Mouse (Mus musculus): ENCODE data around the gene Syne3.

Syne3 gene

DNA sequence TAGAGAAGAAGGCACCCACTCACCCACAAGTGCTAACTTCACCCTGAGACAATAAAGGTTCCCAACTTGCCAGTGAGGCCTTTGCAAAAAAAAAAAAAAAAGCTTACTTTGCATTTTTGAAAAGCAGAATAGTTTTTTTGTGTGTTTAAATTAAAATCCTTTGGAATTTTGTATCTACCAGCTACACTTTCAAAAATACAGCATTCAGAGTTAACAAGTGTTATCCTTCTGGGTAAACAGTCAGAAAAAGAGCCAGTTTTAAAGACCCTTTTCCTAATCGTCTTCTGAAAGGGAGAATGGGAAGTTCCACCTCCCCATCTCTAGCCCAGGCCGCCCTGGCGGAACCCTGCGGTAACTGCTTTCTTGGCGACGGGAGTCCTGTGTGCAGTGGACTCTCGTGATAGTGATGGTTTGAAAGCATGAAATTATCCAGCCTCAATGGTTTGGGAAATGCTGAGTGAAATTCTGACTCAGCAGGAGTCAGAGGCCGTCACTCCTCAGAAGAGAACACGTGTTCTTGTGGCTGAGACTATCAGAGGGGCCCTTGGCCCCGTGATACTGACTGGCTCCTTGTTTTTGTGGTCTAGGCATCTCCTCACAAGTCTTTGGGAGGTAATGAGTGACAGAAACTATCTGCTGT is 16.5 kb upstream of the Syne3 start:
- WGBS, result 70% methylated on average over 10 of the region's 10 CpGs

DNA sequence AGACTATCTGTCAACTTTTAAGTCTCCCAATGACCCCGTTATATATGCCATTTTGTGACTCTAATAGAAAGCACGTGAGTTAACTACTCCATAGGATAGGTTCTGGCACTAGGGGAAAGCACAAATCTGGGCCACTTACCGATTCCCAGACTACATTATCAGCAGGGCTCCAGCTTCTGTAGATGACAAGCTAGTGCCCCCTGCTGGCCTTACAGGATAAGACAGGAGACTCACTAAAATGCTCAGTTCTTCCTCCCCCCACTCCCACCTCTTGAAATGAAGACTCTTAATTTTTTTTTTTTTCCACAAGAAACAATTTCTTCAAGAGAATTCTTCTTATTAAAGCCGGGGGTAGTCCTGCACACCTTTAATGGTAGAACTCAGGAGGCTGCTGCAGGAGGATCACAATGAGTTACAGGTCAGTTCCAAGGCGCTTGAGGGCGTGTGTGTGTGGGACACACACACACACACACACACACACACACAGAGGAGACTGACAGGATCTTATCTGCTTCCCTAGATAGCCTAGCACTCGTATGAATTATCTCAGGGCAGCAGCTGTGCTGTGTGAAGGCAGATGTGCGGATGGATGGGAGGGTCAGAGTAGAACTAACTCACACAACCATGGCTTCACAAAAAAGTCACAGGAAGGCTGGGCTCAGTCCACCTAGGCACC is 15.8 kb upstream of the Syne3 start:
- WGBS, result 43% methylated on average over 8 of the region's 8 CpGs

DNA sequence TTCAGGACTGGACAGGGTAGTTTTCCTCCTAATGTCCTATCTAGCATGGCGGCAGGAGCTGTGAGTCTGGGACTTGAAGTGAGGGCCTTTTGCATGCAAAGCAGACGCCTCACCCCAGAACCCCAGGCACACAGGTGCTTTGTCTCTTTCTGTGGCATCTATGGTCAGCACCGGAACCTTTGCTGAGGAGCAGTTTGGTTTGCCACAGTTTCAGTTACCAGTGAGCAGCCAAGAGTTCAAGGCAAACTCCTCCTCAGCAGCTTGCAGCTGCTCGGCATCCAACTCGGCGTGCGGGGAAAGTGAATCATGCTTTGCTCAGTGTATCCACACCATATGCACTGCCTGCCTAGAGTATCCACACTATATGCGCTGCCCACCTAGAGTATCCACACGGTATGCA is 13.2 kb upstream of the Syne3 start:
- WGBS, result 97% methylated on average over 9 of the region's 9 CpGs

DNA sequence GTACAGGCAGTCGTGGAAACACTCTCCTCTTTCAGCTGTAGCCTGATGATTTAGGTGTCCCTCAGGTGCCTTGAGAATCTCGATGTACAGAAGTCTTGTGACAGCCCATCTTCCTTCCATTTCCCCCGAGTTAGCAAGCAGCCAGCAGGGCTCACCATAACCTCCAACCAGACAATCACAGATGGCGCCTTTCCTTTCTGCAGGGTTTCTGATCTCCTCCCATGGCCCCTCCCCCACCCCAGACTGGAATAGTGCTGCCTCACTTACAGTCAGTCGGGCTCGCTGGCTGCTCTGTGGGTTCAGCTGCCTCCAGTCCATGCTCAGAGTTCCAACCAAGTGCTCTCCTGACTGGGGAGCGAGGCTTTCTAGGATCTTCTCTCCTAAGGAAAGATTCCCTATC is 12.5 kb upstream of the Syne3 start:
- WGBS, result 63% methylated on average over 7 of the region's 7 CpGs

DNA sequence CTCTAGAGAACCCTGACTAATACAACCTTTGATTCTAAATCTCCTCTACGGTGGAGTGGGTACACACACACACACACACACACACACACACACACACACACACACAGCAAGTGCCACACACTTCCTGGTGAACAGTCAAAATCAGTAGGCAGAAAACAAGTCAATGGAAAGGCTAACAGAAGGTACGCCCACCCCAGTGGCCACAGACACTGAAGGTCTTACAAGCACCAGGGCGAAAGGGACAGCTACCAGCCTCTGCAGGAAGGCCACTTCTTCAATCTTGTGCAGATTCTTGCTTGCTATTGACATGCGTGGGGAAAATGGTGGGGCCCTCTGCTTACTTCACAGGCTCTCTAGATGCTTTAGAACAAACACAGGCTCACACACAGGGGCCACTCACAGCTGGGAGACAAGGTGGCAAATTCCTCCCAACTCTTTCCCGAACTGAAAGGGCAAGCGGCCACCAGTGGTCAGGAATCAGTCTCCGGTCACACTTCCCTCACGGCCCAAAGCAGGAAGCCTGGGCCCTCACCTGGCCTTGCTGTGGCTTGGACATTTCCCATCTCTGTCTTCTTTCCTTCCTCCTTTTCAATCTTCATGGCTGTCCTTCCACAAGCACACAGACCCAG is 11.9 kb upstream of the Syne3 start:
- 83% methylated on average over 8 of the region's 8 CpGs for WGBS

DNA sequence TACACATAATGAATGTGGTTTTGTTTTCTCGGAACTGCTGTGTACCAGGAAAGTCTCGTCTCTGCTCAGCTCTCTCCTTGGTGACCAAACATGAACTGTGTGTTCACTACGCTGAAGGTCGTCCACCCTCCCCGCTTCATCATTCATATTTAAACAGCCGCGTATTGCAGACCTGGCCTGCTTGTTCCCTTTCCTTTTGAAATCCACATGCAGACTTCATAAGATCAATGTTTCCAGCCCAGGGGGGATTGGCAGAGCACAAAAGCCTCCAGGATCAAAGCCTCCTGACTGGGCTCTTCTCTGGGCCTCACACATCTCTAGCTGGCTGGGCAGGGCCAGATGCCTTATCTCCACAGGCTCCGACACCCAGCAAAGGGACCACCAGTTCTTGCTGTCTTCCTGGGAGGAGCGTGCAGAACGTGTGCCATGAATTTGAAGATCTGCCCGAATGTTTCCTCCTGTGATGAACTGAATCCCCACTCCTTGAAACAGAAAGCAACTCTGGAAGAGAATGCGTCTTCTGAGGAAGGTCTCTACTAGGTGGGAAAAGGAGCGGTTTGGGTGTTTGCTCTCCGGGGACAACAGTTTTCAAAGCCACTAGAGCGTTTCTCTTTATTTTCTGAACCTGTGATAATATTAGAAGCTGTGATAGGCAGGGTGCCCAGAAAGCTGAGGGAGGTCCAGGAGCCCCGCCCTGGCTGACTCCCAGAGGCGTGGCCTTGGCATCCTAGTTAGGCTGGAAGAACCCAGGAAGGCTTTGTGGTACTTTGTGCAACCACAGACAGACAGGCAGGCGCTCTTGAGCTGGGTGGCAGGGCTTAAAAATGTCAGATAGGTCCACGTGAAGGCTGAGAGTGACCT is 10.0 kb upstream of the Syne3 start:
- 61% methylated on average over 19 of the region's 19 CpGs for WGBS

DNA sequence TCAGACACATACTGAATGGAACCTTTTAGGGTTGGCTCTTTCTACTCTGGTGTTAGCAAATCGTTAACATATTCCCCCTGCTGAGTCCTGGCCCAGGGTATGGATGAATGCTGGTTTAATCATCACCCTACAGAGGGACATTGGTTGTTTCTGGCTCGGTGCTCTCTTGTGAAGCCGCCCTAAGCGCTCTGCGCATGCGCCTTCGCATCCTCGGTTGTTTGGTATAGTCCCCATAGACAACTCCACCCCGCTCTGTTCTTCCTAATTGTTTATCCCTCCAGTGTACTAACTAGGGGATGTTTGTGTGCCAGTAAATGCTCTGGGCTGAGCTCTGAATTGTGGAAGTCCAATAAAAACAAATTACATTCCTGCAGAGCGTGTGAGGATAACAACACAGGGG is 7.0 kb upstream of the Syne3 start:
- WGBS, result 66% methylated on average over 10 of the region's 10 CpGs

DNA sequence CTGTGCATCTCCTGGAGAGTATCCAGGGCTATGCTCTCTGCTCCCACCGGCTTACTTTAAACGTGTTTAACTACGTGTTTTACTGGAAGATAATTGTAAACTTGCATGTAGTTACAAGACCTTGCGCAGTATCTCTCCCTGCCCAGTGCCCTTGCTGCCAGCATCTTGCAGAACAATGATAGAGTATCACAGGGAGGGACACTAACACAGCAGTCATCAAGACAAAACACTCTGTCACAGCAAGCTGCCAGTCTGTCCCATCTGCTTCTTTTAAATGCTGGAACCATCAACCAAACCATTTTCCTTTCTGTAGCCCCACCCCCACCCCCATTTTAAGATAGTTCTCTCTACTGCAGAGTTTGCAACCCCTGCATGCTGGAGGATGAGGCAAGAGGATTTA is 6.6 kb upstream of the Syne3 start:
- 59% methylated on average over 4 of the region's 4 CpGs for WGBS

DNA sequence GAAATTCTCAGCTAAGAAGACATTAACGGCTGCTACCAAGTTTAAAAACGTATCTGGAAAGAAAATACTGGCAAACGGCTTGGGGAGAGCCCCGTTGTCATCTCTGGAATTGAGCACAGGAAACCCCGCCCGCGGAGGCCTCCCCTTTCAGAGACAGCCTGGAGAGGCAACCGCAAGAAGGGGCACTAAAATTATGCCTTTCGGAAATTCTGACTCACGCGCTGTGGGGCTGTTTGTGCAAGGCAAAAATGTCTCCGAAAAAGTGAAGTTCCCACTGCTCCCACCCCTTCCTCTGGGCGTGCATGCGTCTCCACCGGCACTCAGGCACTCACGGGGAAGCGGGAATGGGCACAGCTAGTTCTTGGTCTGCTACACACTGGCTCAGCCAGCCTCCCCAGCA is 3.5 kb upstream of the Syne3 start:
- 21% methylated on average over 17 of the region's 17 CpGs for WGBS

DNA sequence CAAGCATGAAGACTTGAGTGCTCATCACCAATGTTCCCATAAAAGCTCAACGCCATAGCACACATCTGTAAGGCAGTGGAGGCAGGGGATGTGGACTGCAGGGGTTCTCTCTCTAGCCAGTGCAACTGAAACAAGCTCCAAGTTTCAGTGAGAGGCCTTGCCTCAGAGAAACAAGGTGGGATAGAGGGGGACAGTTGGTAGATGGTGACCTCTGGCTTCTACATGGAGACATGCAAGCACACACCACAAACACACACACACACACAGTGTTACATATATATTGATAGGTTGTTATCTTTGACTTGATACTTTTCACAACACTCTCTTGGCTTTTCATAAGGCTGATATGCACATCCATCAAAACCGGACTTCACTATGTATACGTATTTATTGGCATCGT is 2.7 kb upstream of the Syne3 start:
- WGBS, result 72% methylated on average over 4 of the region's 4 CpGs

DNA sequence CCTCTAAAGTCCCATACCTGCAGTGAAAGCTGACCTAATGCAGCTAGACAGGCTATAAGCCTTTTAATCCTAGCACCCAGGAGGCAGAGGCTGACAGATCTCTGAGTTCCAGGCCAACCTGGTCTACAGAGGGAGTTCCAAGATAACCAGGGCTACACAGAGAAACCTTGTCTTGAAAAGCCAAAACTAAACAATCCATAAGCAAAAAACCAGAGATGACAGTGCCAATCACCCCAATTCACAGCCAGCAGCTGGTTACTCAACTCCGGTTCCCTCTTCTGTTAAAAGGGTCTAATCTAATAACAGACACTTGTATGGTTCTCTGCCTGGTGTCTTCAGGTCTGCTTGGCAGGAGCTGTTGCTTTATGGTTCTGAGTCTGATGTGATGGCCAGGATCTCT is 2.0 kb upstream of the Syne3 start:
- 100% methylated on average over 1 of the region's 1 CpGs for WGBS

DNA sequence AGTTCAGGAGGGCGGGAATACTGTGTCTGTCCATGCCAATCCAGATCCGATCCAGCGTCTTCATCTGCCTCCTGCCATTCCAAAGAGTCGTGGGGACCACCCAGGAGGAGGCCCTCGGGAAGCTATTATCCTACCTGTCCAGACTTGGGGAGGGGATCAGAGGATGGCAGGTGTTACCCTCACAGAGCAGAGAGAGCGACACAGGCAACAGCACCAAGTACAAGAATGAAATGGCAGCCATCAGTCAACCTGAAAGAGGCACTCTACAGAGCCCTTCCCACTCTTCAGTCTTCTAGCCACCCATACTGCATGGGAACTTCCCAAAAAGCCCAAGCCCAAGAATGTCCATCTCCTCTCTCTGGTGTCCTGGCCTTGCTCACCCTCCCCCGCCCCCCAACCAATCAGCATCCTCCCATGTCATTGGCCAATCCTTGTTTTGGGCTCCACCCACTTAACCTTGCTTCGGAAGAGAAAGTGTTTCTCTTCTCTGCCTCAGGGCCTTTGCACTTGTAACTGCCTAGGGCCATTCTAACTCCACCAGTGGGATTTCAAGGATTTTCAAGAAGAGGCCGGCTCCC is 693 bp upstream of the Syne3 start:
- 29% methylated on average over 9 of the region's 9 CpGs for WGBS

DNA sequence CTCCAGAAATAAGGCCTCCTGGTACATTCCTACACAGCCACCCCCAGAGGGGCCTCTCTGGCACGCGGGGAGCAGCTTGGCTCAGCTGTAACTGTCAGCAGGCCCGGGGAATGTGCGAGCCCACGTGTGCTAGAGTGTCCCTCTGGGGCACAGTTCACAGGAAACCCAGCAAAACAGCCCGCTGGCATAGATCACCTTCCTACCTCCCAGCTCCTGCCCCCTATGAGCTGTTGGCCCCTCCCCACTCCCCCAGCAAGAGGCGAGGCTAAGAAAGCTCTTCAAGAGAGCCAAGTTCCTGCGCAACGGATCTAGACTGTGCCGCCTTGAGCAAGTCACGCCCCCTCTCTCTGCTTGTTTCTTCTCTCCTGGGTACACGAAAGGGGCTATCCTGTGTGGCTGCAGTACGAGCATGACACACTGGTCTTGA is 844 bp downstream of the Syne3 start:
- 11% methylated on average over 13 of the region's 13 CpGs for WGBS

DNA sequence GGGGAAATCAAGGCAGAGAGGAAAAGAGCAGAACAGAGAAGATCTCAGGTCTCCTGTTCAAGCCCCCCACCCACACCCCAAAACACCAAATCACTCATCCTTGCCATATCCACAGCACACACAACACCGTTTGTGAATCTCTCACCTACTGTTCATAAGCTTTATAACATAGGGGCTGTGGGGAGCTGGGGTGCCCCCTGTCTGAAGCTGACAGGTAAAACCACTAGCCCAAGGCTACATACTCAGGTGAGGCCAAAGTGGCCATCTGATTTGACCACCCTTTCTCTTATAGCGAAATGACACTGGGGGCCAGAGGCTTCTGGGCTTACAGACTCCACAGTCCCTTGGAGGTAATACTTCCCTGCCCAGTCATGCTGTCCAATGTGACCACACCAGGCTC is 1.5 kb downstream of the Syne3 start:
- 79% methylated on average over 2 of the region's 2 CpGs for whole genome bisulfite sequencing

DNA sequence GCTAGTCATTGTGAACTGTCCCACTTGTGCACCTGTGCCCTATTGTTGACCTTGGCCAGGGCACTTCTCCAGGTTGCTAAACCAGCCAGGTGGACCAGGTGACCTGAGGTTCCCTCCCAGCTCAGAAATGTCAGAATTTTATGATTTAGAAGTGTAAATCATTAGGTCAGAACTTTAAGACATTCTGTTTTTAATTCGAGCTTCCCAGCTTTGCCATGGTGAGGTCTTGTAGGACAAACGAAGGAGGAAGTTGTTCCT is 4.0 kb downstream of the Syne3 start:
- 58% methylated on average over 2 of the region's 2 CpGs for WGBS

DNA sequence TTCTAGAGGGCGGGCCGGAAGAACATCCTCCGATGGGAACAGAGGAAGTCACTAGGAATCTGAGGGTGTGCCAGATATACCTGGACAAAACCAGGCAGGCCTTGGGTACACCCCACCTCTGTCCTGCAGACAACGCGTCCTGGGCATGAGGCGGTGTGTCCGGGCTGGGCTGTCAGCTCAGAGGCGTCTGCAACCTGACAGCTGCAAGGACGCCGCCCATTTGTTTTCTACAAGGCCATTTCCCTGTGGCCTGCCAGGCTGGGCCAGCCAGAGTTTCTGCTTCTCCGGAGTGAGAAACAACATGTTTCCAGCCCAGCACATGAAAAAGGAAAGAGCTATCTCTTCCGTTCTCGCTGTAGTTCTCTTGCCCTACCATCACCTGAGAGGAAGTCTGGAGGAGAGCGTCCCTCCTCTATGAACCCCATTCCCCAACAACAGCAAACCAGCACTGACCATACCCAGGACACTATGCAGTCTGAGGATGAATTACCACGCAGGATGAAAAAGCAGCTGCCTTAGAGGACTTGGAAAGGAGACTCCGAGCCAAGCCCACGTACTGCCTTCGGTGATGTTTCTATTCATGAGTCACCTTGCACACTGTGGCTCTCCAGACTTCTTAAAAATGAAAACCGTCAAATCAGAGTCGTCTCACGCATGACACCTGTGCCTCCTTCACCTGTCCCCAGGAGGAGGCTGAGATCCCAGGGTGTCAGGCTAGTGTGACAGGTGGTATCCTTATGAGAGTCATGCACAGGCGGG is 4.5 kb downstream of the Syne3 start:
- 69% methylated on average over 22 of the region's 22 CpGs for WGBS

DNA sequence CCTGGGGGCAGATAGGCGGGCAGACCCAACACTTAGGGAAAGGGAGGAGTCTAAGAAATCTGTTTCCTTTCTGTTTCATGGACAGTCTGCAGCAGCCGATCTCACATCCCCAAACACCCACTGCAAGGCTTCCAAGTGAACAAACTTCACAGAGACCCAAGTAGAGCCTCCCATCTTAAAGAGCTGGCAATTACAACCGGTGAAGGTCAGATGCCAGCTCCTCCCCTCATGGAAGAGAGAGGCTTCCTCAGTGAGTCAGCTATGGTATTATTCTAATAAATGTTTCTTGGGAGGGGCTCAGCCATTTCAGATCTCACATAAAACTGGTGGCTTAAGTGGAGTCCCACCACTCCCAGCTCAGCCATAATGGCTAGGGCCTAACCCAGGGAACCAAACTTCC is 5.9 kb downstream of the Syne3 start:
- WGBS, result 78% methylated on average over 3 of the region's 3 CpGs

DNA sequence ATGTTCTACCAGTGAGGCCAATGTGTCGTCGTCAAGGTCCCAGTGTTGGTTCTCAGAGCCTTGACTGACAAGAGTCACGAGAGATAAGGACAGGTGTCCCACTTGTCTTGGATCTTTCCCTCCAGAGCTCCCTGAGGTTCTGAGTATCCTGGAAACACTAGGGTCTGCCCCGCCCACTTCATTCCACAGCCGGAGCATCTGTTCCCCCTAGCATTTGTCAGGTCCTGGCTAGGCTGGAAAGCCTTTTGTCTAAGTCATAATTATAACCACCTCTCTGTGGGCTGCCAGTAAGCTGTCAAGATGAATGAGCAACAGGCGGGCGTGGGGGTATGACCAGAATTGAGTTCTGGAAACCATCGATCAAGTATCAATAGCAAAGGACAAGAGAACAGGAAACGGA is 6.5 kb downstream of the Syne3 start:
- WGBS, result 69% methylated on average over 9 of the region's 9 CpGs

DNA sequence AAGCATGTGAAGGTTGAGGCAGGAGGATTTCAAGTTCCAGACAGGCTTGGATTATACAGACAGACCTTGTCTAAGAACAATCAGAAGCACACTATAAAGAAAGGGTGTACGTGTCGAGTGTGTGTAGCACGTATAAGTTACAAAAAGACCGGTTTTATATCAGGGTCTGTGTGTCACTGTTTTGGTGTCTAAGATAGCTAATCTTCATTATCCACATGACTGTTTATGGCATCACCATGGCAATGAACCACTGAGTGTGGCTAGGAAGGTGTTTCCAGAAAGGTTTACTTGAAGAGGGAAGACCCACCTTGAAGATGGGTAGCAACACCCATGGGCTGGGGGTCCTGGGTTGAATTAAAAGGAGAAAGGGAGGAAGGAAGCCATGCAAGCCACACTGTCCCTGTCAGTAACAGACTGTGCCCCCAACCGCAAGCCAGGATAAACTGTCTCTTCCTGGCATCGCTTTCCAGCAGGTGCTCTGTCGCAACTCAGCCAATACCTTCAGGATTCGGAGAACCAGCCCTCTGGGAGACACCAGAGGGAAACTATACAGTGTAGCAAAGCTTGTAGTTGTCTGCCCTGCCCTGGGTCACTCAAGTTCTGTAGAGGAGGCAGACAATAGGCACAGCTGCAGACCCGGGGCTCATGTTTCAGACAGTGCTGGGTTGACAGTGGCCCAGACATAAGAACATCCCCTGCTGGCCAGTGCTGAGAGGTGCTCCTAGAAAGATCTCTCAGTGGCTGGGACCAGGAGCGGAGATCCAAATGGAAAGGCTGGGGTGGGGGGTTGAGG is 7.1 kb downstream of the Syne3 start:
- 83% methylated on average over 10 of the region's 10 CpGs for WGBS

DNA sequence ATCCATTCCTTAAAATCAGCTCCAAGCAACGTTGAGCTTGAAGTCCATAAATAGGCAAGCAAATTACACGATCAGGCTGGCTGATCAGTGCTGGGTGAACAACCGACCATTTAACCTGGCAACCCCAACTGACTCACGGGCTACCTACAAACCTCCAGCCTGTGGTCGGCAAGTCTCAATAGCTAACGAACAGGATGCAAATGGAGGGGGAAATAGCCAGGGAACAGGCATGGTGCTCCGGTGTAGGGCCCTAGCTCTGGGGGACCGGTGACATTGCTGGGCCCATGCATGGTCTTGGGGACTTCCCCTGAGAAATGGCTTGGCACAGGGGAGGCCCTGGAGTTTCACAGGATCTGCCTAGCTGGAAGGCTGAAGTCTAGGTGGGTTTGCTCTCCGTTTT is 8.3 kb downstream of the Syne3 start:
- 87% methylated on average over 9 of the region's 9 CpGs for WGBS

Data from cerebral cortex, adult 2 months (tissue).